Mouse (Mus musculus) cerebellum, adult 2 months (tissue): Measurements from ENCODE around the gene Prdm2. TPM values are rescaled to one million over a fixed set of nuclear protein-coding genes. Genes with fewer than 3 reads are reported as not detected.

ENCODE experiments used
- DNase-seq, 2 experiments: peaks; one replicate each; pipeline ENCODE4 v3.0.0; 2021
- H3K27ac ChIP-seq: fragments of 200-500 bp; 2 replicates; pipeline ENCODE4 v1.5.1; 2012; ENCODE audit warnings: low read length, control low read depth, inconsistent platforms; ENCODE audit not compliant: insufficient read depth
- H3K27me3 ChIP-seq: fragments of 200-500 bp; 2 replicates; pipeline ENCODE4 v1.6.1; 2012; ENCODE audit warnings: inconsistent platforms, mild to moderate bottlenecking, low read length, moderate library complexity; ENCODE audit not compliant: control insufficient read depth, insufficient read depth
- H3K4me1 ChIP-seq: fragments of 200-500 bp; 2 replicates; pipeline ENCODE4 v1.6.1; 2011; ENCODE audit warnings: low read length; ENCODE audit not compliant: control insufficient read depth, insufficient read depth
- H3K4me3 ChIP-seq: fragments of 200-500 bp; replicated peaks from 2 replicates; pipeline ENCODE3; 2011; ENCODE audit warnings: mild to moderate bottlenecking, low read depth, low read length, control low read depth; ENCODE audit not compliant: insufficient read depth
- CTCF ChIP-seq: fragments of 200-500 bp; IDR thresholded peaks from 2 replicates; pipeline ENCODE4 v1.5.1; 2011; ENCODE audit warnings: low read depth, mild to moderate bottlenecking, control low read depth, low read length, moderate library complexity, borderline replicate concordance; ENCODE audit not compliant: insufficient read depth
- POLR2A ChIP-seq: fragments of 200-500 bp; IDR thresholded peaks from 2 replicates; pipeline ENCODE4 v1.6.1; 2011; ENCODE audit warnings: low read length, control low read depth, borderline replicate concordance; ENCODE audit not compliant: insufficient read depth
- WGBS: fragments of 180-500 bp; shearing (Covaris S2); methylation state at CpG from one replicate; pipeline ENCODE4 v1.1.7; 2018; 5-methylcytosine and 5-hydroxymethylcytosine counted together
- polyA plus RNA-seq: library from polyadenylated mRNA; depleted of rRNA; stranded (reverse); fragments of >200 nt; gene quantifications from 2 replicates; pipeline ENCODE4 v1.2.3, GENCODE M21; 2012

Prdm2 gene
- polyA plus RNA-seq, 1 experiment, result 21.9 TPM

DNA sequence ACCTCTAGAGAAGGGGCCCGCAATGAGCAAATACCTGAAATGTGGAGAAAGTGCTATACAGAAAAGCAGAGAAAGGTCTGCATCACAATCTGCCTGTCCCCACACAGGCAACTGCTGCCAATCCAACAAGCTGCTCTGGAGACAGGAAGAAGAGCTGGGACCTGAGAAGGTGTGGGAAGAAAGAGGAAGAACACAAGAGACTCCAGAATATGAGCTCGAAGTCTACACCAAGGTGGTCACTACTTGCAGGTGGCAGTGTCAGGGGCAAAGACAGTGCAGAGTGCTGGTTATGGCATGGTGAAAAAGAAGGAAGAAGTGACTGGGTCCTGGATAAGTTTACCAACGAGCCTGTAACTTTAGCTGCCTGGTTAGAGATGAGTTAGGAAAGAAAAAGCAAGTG, 14.4 kb downstream of the Prdm2 start:
- TF ChIP-seq CTCF (no peak), POLR2A (no peak)
- H3K27ac ChIP-seq, result no peak overlapping the region
- no peaks in the 10 kb centered on the region for H3K27me3 ChIP-seq
- DNase-seq, result no peak
- no peak overlapping the region for H3K4me3 ChIP-seq
- H3K4me1 ChIP-seq, result peaks cover 1% of the 10 kb centered on the region; the same call in 1 of the 2 replicates
- WGBS, result 85% methylated on average over 3 of the region's 3 CpGs

DNA sequence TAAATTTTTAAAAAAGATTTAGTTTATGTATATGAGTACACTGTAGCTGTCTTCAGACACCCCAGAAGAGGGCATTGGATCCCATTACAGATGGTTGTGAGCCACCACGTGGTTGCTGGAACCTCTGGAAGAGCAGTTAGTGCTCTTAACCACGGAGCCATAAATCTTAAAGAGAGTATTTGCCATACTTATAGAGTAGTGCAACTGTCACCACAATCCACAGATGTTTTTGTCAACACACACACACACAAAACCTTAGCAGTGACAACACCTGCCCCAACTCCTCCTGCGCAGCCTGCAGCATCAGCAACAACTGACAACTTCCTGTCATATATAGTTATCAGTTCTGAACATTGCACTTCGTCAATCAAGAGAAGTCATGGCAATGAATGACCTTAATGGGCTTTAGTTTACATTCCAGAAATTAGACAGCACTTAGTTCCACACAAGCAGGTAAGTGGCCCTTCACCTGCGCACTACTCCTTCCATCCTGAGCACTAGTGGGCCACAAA, 14.9 kb downstream of the Prdm2 start:
- no peak overlapping the region for H3K27ac ChIP-seq
- H3K4me1 ChIP-seq, result no peaks in the 10 kb centered on the region
- no peaks in the 10 kb centered on the region for H3K27me3 ChIP-seq
- WGBS, result 95% methylated on average over 5 of the region's 5 CpGs
- no peak overlapping the region for H3K4me3 ChIP-seq
- DNase-seq, result no peak
- TF ChIP-seq POLR2A, result no peak
- no peak for TF ChIP-seq CTCF

GRCm38 (mm10) chr4:143194328-143194727, 18.5 kb downstream of the Prdm2 start:
- H3K4me1 ChIP-seq, result peaks cover 2% of the 10 kb centered on the region; the same call in 1 of the 2 replicates
- TF ChIP-seq CTCF (no peak), POLR2A (no peak)
- no peak overlapping the region for H3K4me3 ChIP-seq
- no peak for DNase-seq
- no peak overlapping the region for H3K27ac ChIP-seq
- 91% methylated on average over 5 of the region's 5 CpGs for WGBS
- H3K27me3 ChIP-seq, result no peaks in the 10 kb centered on the region

GRCm38 (mm10) chr4:143193164-143193563, 19.6 kb downstream of the Prdm2 start:
- TF ChIP-seq POLR2A (no peak), CTCF (no peak)
- DNase-seq, result no peak
- H3K4me3 ChIP-seq, result no peak overlapping the region
- H3K4me1 ChIP-seq, result peaks cover 2% of the 10 kb centered on the region; the same call in 1 of the 2 replicates
- no peak overlapping the region for H3K27ac ChIP-seq
- no peaks in the 10 kb centered on the region for H3K27me3 ChIP-seq
- WGBS, result 88% methylated on average over 6 of the region's 6 CpGs

DNA sequence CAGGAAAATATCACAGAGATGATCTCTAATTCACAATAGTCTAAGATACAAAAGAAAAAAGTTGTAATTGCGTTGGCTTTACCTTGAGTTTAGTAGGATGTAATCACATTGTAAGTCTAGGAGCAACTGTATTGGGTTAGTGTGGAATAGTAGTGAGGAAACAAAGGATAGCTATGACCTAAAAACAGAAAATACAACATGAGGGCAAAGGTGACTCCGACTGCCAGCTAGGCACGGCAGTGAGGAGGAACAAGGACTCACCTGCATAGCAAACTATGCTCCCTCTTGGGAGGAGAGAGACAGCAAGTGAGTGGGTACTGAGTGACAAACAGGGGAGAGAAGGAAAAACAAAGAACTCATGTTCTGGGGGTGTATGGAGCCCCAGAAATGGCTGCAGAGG, 21.0 kb downstream of the Prdm2 start:
- DNase-seq, result no peak
- no peak overlapping the region for H3K4me3 ChIP-seq
- no peaks in the 10 kb centered on the region for H3K27me3 ChIP-seq
- H3K4me1 ChIP-seq, result peaks cover 2% of the 10 kb centered on the region; the same call in 1 of the 2 replicates
- WGBS, result 87% methylated on average over 3 of the region's 3 CpGs
- no peak overlapping the region for H3K27ac ChIP-seq
- no peak for TF ChIP-seq POLR2A
- no peak for TF ChIP-seq CTCF

DNA sequence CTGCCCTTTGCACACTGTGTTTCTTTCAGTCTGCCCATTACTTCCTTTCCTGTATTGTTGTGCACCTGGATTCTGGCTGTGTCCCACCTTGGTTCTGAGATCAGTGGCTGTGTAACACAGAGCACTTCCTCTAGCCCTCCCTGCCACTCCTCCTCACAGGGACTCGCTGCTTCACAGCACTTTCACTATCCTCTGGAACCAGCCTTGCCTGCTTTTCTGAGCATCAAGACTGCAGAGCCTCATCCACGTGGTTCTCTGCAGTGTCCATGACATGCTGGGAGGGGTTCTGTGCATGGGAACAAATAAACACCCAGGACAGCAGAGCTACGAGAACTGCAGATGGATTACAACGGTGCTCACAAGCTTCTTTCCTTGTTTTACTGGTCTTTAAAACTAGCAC, 22.1 kb downstream of the Prdm2 start:
- 35% methylated on average over 4 of the region's 4 CpGs for WGBS
- H3K4me1 ChIP-seq, result peaks cover 2% of the 10 kb centered on the region; the same call in 1 of the 2 replicates
- H3K4me3 ChIP-seq, result no peak overlapping the region
- TF ChIP-seq POLR2A (no peak), CTCF (no peak)
- no peak for DNase-seq
- H3K27me3 ChIP-seq, result no peaks in the 10 kb centered on the region
- no peak overlapping the region for H3K27ac ChIP-seq

GRCm38 (mm10) chr4:143188571-143189191, 24.1 kb downstream of the Prdm2 start:
- Histone ChIP-seq H3K27ac (no peak overlapping the region), H3K4me1 (peaks cover 2% of the 10 kb centered on the region; the same call in 1 of the 2 replicates), H3K4me3 (no peak overlapping the region), H3K27me3 (no peaks in the 10 kb centered on the region)
- no peak for DNase-seq
- TF ChIP-seq POLR2A (no peak), CTCF (no peak)
- WGBS, result 89% methylated on average over 5 of the region's 5 CpGs

DNA sequence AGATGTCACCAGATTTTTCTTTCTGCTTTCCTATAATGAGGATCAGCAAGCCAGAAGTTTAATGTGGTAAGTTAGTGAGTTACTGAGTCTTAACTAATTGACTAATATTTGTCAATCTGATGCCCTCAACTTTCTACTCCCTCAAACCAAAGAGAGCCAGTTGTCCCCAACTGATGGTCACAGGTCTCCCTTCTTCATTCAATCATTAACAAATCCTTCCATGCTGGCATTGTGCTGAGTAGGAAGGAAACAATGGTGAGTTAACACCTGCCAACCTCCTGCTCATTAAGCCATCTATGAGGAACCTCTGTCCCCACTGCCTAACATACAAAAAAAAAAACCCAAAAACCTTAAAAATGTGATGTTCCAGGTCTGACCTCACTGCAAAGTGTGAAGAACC, 26.7 kb downstream of the Prdm2 start:
- H3K4me1 ChIP-seq, result peaks cover 2% of the 10 kb centered on the region; the same call in 1 of the 2 replicates
- TF ChIP-seq POLR2A (no peak), CTCF (no peak)
- H3K27ac ChIP-seq, result no peak overlapping the region
- no peaks in the 10 kb centered on the region for H3K27me3 ChIP-seq
- H3K4me3 ChIP-seq, result no peak overlapping the region
- no peak for DNase-seq
